Mouse (Mus musculus): Measurements from ENCODE around the gene Hcn1. TPM values are rescaled to one million over a fixed set of nuclear protein-coding genes. Genes with fewer than 3 reads are reported as not detected.

Gene Hcn1
- polyA plus RNA-seq, 1 experiment from 2014 or later, result not detected

GRCm38 (mm10) chr13:117931746-117932145, 329.6 kb downstream of the Hcn1 start:
- no peak overlapping the region for H3K9ac ChIP-seq (ENCODE audit: low read depth, low read length)
- H3K9me3 ChIP-seq (replicated peaks; ENCODE audit: low read length), result no peaks in the 10 kb centered on the region
- no peak overlapping the region for H3K4me3 ChIP-seq (replicated peaks; ENCODE audit: low read depth, low read length)
- no peaks in the 10 kb centered on the region for H3K36me3 ChIP-seq (ENCODE audit: insufficient read depth, low read length)
- no peaks in the 10 kb centered on the region for H3K4me1 ChIP-seq (replicated peaks; ENCODE audit: insufficient read depth, low read length)
- ATAC-seq (replicated peaks; ENCODE audit: low FRiP score, low read depth), result no peak
- WGBS, result 61% methylated on average over 2 of the region's 2 CpGs
- no peak for DNase-seq (ENCODE audit: low spot score)
- H3K4me2 ChIP-seq (ENCODE audit: low read length), result no peak overlapping the region
- no peak for TF ChIP-seq CTCF (IDR thresholded peaks at IDR 0.05; ENCODE audit: low read depth)
- H3K27me3 ChIP-seq (ENCODE audit: insufficient read depth, low read length), result no peaks in the 10 kb centered on the region
- H3K27ac ChIP-seq, result no peak overlapping the region

- Histone ChIP-seq H3K9me3 (replicated peaks; ENCODE audit: low read length) (no peaks in the 10 kb centered on the region), H3K4me2 (ENCODE audit: low read length) (no peak overlapping the region), H3K27ac (no peak overlapping the region), H3K27me3 (ENCODE audit: insufficient read depth, low read length) (no peaks in the 10 kb centered on the region), H3K36me3 (ENCODE audit: insufficient read depth, low read length) (no peaks in the 10 kb centered on the region), H3K4me3 (replicated peaks; ENCODE audit: low read depth, low read length) (no peak overlapping the region), H3K9ac (ENCODE audit: low read depth, low read length) (no peak overlapping the region), H3K4me1 (replicated peaks; ENCODE audit: insufficient read depth, low read length) (no peaks in the 10 kb centered on the region)
- DNase-seq (ENCODE audit: low spot score), result no peak
- ATAC-seq (replicated peaks; ENCODE audit: low FRiP score, low read depth), result no peak
- TF ChIP-seq CTCF (IDR thresholded peaks at IDR 0.05; ENCODE audit: low read depth), result no peak
- WGBS, result 75% methylated on average over 1 of the region's 1 CpGs
Measured at GRCm38 (mm10) chr13:117938761-117939160, 336.6 kb downstream of the Hcn1 start.

GRCm38 (mm10) chr13:117940536-117941280, 338.6 kb downstream of the Hcn1 start:
- Histone ChIP-seq H3K4me2 (ENCODE audit: low read length) (no peak overlapping the region), H3K9ac (ENCODE audit: low read depth, low read length) (no peak overlapping the region), H3K9me3 (replicated peaks; ENCODE audit: low read length) (no peaks in the 10 kb centered on the region), H3K4me1 (replicated peaks; ENCODE audit: insufficient read depth, low read length) (no peaks in the 10 kb centered on the region), H3K27ac (no peak overlapping the region), H3K27me3 (ENCODE audit: insufficient read depth, low read length) (no peaks in the 10 kb centered on the region), H3K4me3 (replicated peaks; ENCODE audit: low read depth, low read length) (no peak overlapping the region), H3K36me3 (ENCODE audit: insufficient read depth, low read length) (no peaks in the 10 kb centered on the region)
- ATAC-seq (replicated peaks; ENCODE audit: low FRiP score, low read depth) (no peak), DNase-seq (ENCODE audit: low spot score) (no peak)
- WGBS, result 92% methylated on average over 8 of the region's 8 CpGs
- TF ChIP-seq CTCF (IDR thresholded peaks at IDR 0.05; ENCODE audit: low read depth), result no peak

- TF ChIP-seq CTCF (IDR thresholded peaks at IDR 0.05; ENCODE audit: low read depth), result no peak
- Histone ChIP-seq H3K9me3 (replicated peaks; ENCODE audit: low read length) (no peaks in the 10 kb centered on the region), H3K27ac (no peak overlapping the region), H3K9ac (ENCODE audit: low read depth, low read length) (no peak overlapping the region), H3K27me3 (ENCODE audit: insufficient read depth, low read length) (no peaks in the 10 kb centered on the region), H3K4me2 (ENCODE audit: low read length) (no peak overlapping the region), H3K4me1 (replicated peaks; ENCODE audit: insufficient read depth, low read length) (no peaks in the 10 kb centered on the region), H3K36me3 (ENCODE audit: insufficient read depth, low read length) (no peaks in the 10 kb centered on the region), H3K4me3 (replicated peaks; ENCODE audit: low read depth, low read length) (no peak overlapping the region)
- ATAC-seq (replicated peaks; ENCODE audit: low FRiP score, low read depth) (no peak), DNase-seq (ENCODE audit: low spot score) (no peak)
- WGBS, result 66% methylated on average over 3 of the region's 3 CpGs
Measured at GRCm38 (mm10) chr13:117946843-117947242, 344.7 kb downstream of the Hcn1 start.

- Histone ChIP-seq H3K9ac (ENCODE audit: low read depth, low read length) (no peak overlapping the region), H3K4me2 (ENCODE audit: low read length) (no peak overlapping the region), H3K27ac (no peak overlapping the region), H3K36me3 (ENCODE audit: insufficient read depth, low read length) (no peaks in the 10 kb centered on the region), H3K4me1 (replicated peaks; ENCODE audit: insufficient read depth, low read length) (no peaks in the 10 kb centered on the region), H3K4me3 (replicated peaks; ENCODE audit: low read depth, low read length) (no peak overlapping the region), H3K27me3 (ENCODE audit: insufficient read depth, low read length) (no peaks in the 10 kb centered on the region), H3K9me3 (replicated peaks; ENCODE audit: low read length) (no peaks in the 10 kb centered on the region)
- no peak for TF ChIP-seq CTCF (IDR thresholded peaks at IDR 0.05; ENCODE audit: low read depth)
- DNase-seq (ENCODE audit: low spot score) (no peak), ATAC-seq (replicated peaks; ENCODE audit: low FRiP score, low read depth) (no peak)
- WGBS, result 55% methylated on average over 1 of the region's 1 CpGs
Measured at GRCm38 (mm10) chr13:117947704-117948376, 345.7 kb downstream of the Hcn1 start.

- Histone ChIP-seq H3K27me3 (ENCODE audit: insufficient read depth, low read length) (no peaks in the 10 kb centered on the region), H3K36me3 (ENCODE audit: insufficient read depth, low read length) (no peaks in the 10 kb centered on the region), H3K4me3 (replicated peaks; ENCODE audit: low read depth, low read length) (no peak overlapping the region), H3K4me1 (replicated peaks; ENCODE audit: insufficient read depth, low read length) (no peaks in the 10 kb centered on the region), H3K9ac (ENCODE audit: low read depth, low read length) (no peak overlapping the region), H3K4me2 (ENCODE audit: low read length) (peak overlapping the region; percentile 38), H3K27ac (no peak overlapping the region), H3K9me3 (replicated peaks; ENCODE audit: low read length) (no peaks in the 10 kb centered on the region)
- WGBS, result 9% methylated on average over 18 of the region's 18 CpGs
- peak; percentile 5 for DNase-seq (ENCODE audit: low spot score)
- TF ChIP-seq CTCF (IDR thresholded peaks at IDR 0.05; ENCODE audit: low read depth), result no peak
- peak; percentile 89; the same call in 1 of the 2 replicates for ATAC-seq (replicated peaks; ENCODE audit: low FRiP score, low read depth)
Measured at GRCm38 (mm10) chr13:117958496-117959421, 356.6 kb downstream of the Hcn1 start.

All from kidney, postnatal 0 days (tissue).